Mouse (Mus musculus) liver, embryonic 11.5 days (tissue): Measurements from ENCODE around the gene Olfr875. TPM values are rescaled to one million over a fixed set of nuclear protein-coding genes. Genes with fewer than 3 reads are reported as not detected.

Experiments used
- ATAC-seq: fragments of 200-750 bp; cut with Nextera tagmentation; replicated peaks from 2 replicates; pipeline ENCODE4 v1.8.0; 2017; ENCODE audit warnings: moderate number of reproducible peaks, mild to moderate bottlenecking, moderate TSS enrichment, moderate library complexity; ENCODE audit not compliant: low FRiP score
- DNase-seq: peaks from one replicate; pipeline ENCODE4 v3.0.0-alpha.2; 2017; ENCODE audit warnings: low spot score
- H3K27ac ChIP-seq: fragments of 300-500 bp; sonication (generic); 2 replicates; pipeline ENCODE4 v1.5.1; 2014; ENCODE audit warnings: mild to moderate bottlenecking, low read depth, low read length, control low read depth
- H3K27me3 ChIP-seq: fragments of 300-500 bp; sonication (generic); replicated peaks from 2 replicates; pipeline ENCODE4 v1.6.1; 2014; ENCODE audit warnings: low read length, mixed read lengths; ENCODE audit not compliant: control insufficient read depth, insufficient read depth
- H3K36me3 ChIP-seq: fragments of 300-500 bp; sonication (generic); 2 replicates; pipeline ENCODE4 v1.6.1; 2014; ENCODE audit warnings: mild to moderate bottlenecking, low read length, moderate library complexity, mixed read lengths; ENCODE audit not compliant: control insufficient read depth, insufficient read depth
- H3K4me1 ChIP-seq: fragments of 300-500 bp; sonication (generic); replicated peaks from 2 replicates; pipeline ENCODE4 v1.6.1; 2014; ENCODE audit warnings: low read length, mixed read lengths; ENCODE audit not compliant: control insufficient read depth, insufficient read depth
- H3K4me2 ChIP-seq: fragments of 300-500 bp; sonication (generic); 2 replicates; pipeline ENCODE4 v1.6.1; 2014; ENCODE audit warnings: mild to moderate bottlenecking, control low read depth, moderate library complexity
- H3K4me3 ChIP-seq: fragments of 300-500 bp; sonication (generic); 2 replicates; pipeline ENCODE4 v1.5.1; 2014; ENCODE audit warnings: low read depth, low read length, control low read depth
- H3K9ac ChIP-seq: fragments of 300-500 bp; sonication (generic); 2 replicates; pipeline ENCODE4 v1.6.1; 2014; ENCODE audit warnings: low read depth, low read length, control low read depth
- H3K9me3 ChIP-seq: fragments of 300-500 bp; sonication (generic); 2 replicates; pipeline ENCODE4 v1.6.1; 2016; ENCODE audit warnings: low read length, inconsistent platforms, mixed read lengths; ENCODE audit not compliant: control insufficient read depth
- WGBS: fragments of 180-500 bp; shearing (Covaris S2); extraction: QIAGEN DNeasy Blood & Tissue Kit; methylation state at CpG from one replicate; pipeline ENCODE4 v1.1.7; 2014; 5-methylcytosine and 5-hydroxymethylcytosine counted together
- polyA plus RNA-seq: library from polyadenylated mRNA; unstranded; fragments of >200 nt; fragmentation: Nextera tagmentation; extraction: Ambion mirVana; gene quantifications from 2 replicates; pipeline ENCODE4 v1.2.1, GENCODE M21; 2014

The Olfr875 gene
- not detected in 2 replicates for polyA plus RNA-seq

GRCm38 (mm10) chr9:37771759-37772158, at the start of gene Olfr875:
Olfr875 (plus strand) TSS chr9:37771857.
- Histone ChIP-seq H3K27ac (no peak within 1 kb of the TSS), H3K4me1 (no peaks in the 10 kb centered on the region), H3K27me3 (no peaks in the 10 kb centered on the region), H3K4me3 (no peak within 1 kb of the TSS), H3K9ac (no peak within 1 kb of the TSS), H3K4me2 (no peak within 1 kb of the TSS), H3K36me3 (no peaks in the 10 kb centered on the region), H3K9me3 (no peaks in the 10 kb centered on the region)
- DNase-seq (no peak), ATAC-seq (no peak)
- WGBS, result 46% methylated on average over 2 of the region's 2 CpGs

- ATAC-seq (no peak), DNase-seq (no peak)
- Histone ChIP-seq H3K9ac (no peak overlapping the region), H3K27me3 (no peaks in the 10 kb centered on the region), H3K27ac (no peak overlapping the region), H3K4me2 (no peak overlapping the region), H3K4me1 (no peaks in the 10 kb centered on the region), H3K36me3 (no peaks in the 10 kb centered on the region), H3K4me3 (no peak overlapping the region), H3K9me3 (no peaks in the 10 kb centered on the region)
- WGBS, result 90% methylated on average over 1 of the region's 1 CpGs
Measured at GRCm38 (mm10) chr9:37734310-37734709, 37.3 kb upstream of the Olfr875 start.

GRCm38 (mm10) chr9:37744806-37745205, 26.9 kb upstream of the Olfr875 start, which contains the start of gene Olfr874:
Olfr874 (plus strand) TSS chr9:37745106.
- ATAC-seq, result no peak
- no peak within 1 kb of the TSS for H3K9ac ChIP-seq
- H3K4me2 ChIP-seq, result no peak within 1 kb of the TSS
- H3K36me3 ChIP-seq, result no peaks in the 10 kb centered on the region
- no peak for DNase-seq
- H3K27ac ChIP-seq, result no peak within 1 kb of the TSS
- H3K4me3 ChIP-seq, result no peak within 1 kb of the TSS
- H3K4me1 ChIP-seq, result no peaks in the 10 kb centered on the region
- H3K27me3 ChIP-seq, result no peaks in the 10 kb centered on the region
- H3K9me3 ChIP-seq, result no peaks in the 10 kb centered on the region

DNA sequence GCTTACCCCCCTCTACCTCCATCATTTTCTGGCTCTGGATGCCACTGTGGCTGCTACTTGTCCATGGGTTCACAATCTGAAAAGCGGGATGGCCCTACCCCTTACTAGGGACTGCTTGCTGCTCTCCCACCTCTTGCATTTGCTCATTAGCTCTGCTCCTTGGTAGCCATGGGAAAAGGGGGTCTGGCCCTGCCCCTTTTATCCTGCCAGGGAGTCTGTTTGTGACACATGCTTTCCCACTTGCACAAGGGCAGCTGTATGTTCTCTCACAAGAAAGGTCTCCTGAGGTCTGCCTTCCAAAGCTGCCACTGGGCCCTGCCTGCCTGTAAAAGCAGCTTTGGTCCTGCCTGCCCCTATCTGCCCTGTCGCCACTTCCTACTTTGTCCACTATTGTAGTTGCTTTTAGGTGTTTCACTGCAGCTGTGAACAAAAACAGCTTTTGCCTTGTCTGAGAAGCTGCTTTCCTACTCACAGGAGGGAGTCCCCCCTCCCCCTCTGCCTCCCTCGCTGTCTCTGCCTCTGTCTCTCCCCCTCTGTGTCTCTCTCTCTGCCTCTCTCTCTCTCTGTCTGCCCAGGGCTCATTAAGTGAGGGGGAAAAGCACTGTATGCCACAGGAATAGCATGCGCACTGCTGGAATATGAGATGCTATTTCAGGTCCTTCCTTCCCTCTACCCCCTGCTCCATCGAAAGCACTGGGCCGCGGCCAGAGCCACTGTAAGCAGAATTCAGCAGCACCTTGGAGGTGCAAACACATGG, 21.2 kb upstream of the Olfr875 start:
- Histone ChIP-seq H3K36me3 (no peaks in the 10 kb centered on the region), H3K4me1 (no peaks in the 10 kb centered on the region), H3K9me3 (no peaks in the 10 kb centered on the region), H3K4me3 (no peak overlapping the region), H3K27ac (no peak overlapping the region), H3K9ac (no peak overlapping the region), H3K27me3 (no peaks in the 10 kb centered on the region), H3K4me2 (no peak overlapping the region)
- no peak for ATAC-seq
- 42% methylated on average over 7 of the region's 7 CpGs for WGBS
- DNase-seq, result no peak

- WGBS, result 70% methylated on average over 2 of the region's 2 CpGs
- no peaks in the 10 kb centered on the region for H3K4me1 ChIP-seq
Measured at GRCm38 (mm10) chr9:37751467-37751866, 20.2 kb upstream of the Olfr875 start.

GRCm38 (mm10) chr9:37752006-37752405, 19.7 kb upstream of the Olfr875 start:
- 65% methylated on average over 4 of the region's 4 CpGs for WGBS
- H3K4me3 ChIP-seq, result no peak overlapping the region

More at GRCm38 (mm10) chr9:37751467-37751866, 20.2 kb upstream of the Olfr875 start:
- Histone ChIP-seq H3K9me3 (no peaks in the 10 kb centered on the region), H3K27me3 (no peaks in the 10 kb centered on the region), H3K36me3 (no peaks in the 10 kb centered on the region), H3K4me2 (no peak overlapping the region), H3K4me3 (no peak overlapping the region), H3K9ac (no peak overlapping the region), H3K27ac (no peak overlapping the region)
- ATAC-seq, result no peak
- no peak for DNase-seq

DNA sequence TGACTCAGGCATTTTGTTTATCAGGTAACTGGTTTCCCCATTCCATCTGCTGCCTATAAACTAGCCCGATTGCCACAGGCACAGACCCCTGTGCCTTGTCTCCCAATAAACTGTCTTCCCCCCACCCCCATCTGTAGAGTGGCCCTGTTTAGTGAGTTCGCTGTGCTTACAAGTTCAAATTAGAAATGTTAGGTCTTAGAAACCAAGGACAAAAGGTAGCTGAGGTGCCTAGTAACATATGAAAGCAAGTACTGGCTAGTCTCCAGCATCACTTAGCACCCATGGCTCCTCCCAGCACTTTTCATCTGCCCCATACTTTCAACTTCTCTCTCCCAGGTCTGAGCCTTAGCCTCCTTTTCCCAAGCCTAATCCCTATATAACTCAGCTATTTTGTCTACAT, 9.9 kb upstream of the Olfr875 start:
- H3K4me2 ChIP-seq, result no peak overlapping the region
- no peaks in the 10 kb centered on the region for H3K27me3 ChIP-seq
- no peak overlapping the region for H3K4me3 ChIP-seq
- no peaks in the 10 kb centered on the region for H3K9me3 ChIP-seq
- no peak overlapping the region for H3K9ac ChIP-seq
- H3K36me3 ChIP-seq, result no peaks in the 10 kb centered on the region
- 75% methylated on average over 2 of the region's 2 CpGs for WGBS
- no peaks in the 10 kb centered on the region for H3K4me1 ChIP-seq
- no peak overlapping the region for H3K27ac ChIP-seq
- ATAC-seq (no peak), DNase-seq (no peak)

More at GRCm38 (mm10) chr9:37752006-37752405, 19.7 kb upstream of the Olfr875 start:
- Histone ChIP-seq H3K27me3 (no peaks in the 10 kb centered on the region), H3K27ac (no peak overlapping the region), H3K9ac (no peak overlapping the region), H3K4me2 (no peak overlapping the region), H3K4me1 (no peaks in the 10 kb centered on the region), H3K9me3 (no peaks in the 10 kb centered on the region), H3K36me3 (no peaks in the 10 kb centered on the region)
- ATAC-seq (no peak), DNase-seq (no peak)

GRCm38 (mm10) chr9:37762541-37762940, 9.1 kb upstream of the Olfr875 start:
- WGBS, result 55% methylated on average over 2 of the region's 2 CpGs
- DNase-seq, result no peak
- no peaks in the 10 kb centered on the region for H3K36me3 ChIP-seq
- H3K27me3 ChIP-seq, result no peaks in the 10 kb centered on the region
- no peak for ATAC-seq
- no peak overlapping the region for H3K9ac ChIP-seq
- no peak overlapping the region for H3K4me2 ChIP-seq
- H3K9me3 ChIP-seq, result no peaks in the 10 kb centered on the region
- no peak overlapping the region for H3K27ac ChIP-seq
- no peak overlapping the region for H3K4me3 ChIP-seq
- H3K4me1 ChIP-seq, result no peaks in the 10 kb centered on the region

DNA sequence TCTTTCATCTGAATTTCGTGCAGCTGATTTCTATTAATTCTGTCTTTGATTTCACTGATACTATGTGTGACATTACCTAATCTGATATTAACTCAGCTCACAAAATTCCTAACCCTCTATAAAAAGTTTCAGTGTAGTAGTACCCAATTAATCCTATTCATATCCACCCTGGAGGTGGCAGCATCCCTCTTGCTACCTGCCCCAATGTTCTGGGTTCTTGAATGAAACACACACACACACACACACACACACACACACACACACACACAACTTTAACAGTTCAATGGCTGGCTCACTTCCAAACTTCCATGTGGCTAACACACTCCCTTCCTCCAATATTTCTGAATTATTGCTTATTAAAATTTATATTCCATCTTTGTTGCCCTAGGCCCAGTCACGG, 996 bp upstream of the Olfr875 start:
- no peak overlapping the region for H3K4me3 ChIP-seq
- DNase-seq (no peak), ATAC-seq (no peak)
- H3K4me2 ChIP-seq, result no peak overlapping the region
- H3K27me3 ChIP-seq, result no peaks in the 10 kb centered on the region
- no peaks in the 10 kb centered on the region for H3K4me1 ChIP-seq
- no peak overlapping the region for H3K9ac ChIP-seq
- no peaks in the 10 kb centered on the region for H3K9me3 ChIP-seq
- H3K36me3 ChIP-seq, result no peaks in the 10 kb centered on the region
- H3K27ac ChIP-seq, result no peak overlapping the region
- 69% methylated on average over 2 of the region's 2 CpGs for WGBS
